Mouse (Mus musculus) myocyte (in vitro differentiated cells): ENCODE results near the gene Neu2. TPM values are rescaled to one million over a fixed set of nuclear protein-coding genes. Genes with fewer than 3 reads are reported as not detected.

Source experiments
- H3K27me3 ChIP-seq: one replicate; pipeline ENCODE4 v1.6.1; 2011; ENCODE audit not compliant: control insufficient read depth, insufficient read depth, insufficient read length
- H3K36me3 ChIP-seq: one replicate; pipeline ENCODE4 v1.6.1; 2011; ENCODE audit not compliant: control insufficient read depth, insufficient read depth
- H3K4me2 ChIP-seq: one replicate; pipeline ENCODE4 v1.6.1; 2011; ENCODE audit warnings: low read depth, control low read depth
- H3K4me3 ChIP-seq: one replicate; pipeline ENCODE4 v1.5.1; 2011; ENCODE audit warnings: mild to moderate bottlenecking, control low read depth, moderate library complexity
- H3K79me2 ChIP-seq: one replicate; pipeline ENCODE4 v1.6.1; 2011; ENCODE audit not compliant: control insufficient read depth, insufficient read depth
- H3ac ChIP-seq: one replicate; pipeline ENCODE4 v1.6.1; 2011; ENCODE audit not compliant: control insufficient read depth, insufficient read length
- CEBPB ChIP-seq: IDR thresholded peaks from 2 replicates; pipeline ENCODE4 v1.6.1; 2011; ENCODE audit warnings: mild to moderate bottlenecking, moderate library complexity; ENCODE audit not compliant: poor library complexity, insufficient read depth, severe bottlenecking
- E2F4 ChIP-seq: IDR thresholded peaks from one replicate; pipeline ENCODE4 v1.6.1; 2011; ENCODE audit warnings: mild to moderate bottlenecking, control low read depth, moderate library complexity; ENCODE audit not compliant: insufficient read depth
- MAX ChIP-seq: IDR thresholded peaks from one replicate; pipeline ENCODE4 v1.6.1; 2011; ENCODE audit warnings: low read depth, mild to moderate bottlenecking, control low read depth
- MYOD1 ChIP-seq, 3 experiments: IDR thresholded peaks; one replicate each; pipeline ENCODE4 v1.6.1; 2011; ENCODE audit warnings: control low read depth in 2 of 3, low read depth in 2 of 3, mild to moderate bottlenecking in 2 of 3, moderate library complexity in 1 of 3; ENCODE audit not compliant: insufficient read length in 2 of 3, control insufficient read depth in 1 of 3
- MYOG ChIP-seq, 3 experiments: IDR thresholded peaks; one replicate each; pipeline ENCODE4 v1.6.1; 2011; ENCODE audit warnings: control low read depth in 2 of 3, low read depth in 2 of 3, mild to moderate bottlenecking in 2 of 3; ENCODE audit not compliant: insufficient read length in 2 of 3, control insufficient read depth in 1 of 3, insufficient read depth in 1 of 3
- POLR2A ChIP-seq: IDR thresholded peaks from one replicate; pipeline ENCODE4 v1.6.1; 2011; ENCODE audit warnings: low read depth, mild to moderate bottlenecking, control low read depth, moderate library complexity; ENCODE audit not compliant: insufficient read length
- POLR2AphosphoS2 ChIP-seq: IDR thresholded peaks from one replicate; pipeline ENCODE4 v1.6.1; 2011; ENCODE audit warnings: low read depth, control low read depth; ENCODE audit not compliant: insufficient read length
- REST ChIP-seq: IDR thresholded peaks from one replicate; pipeline ENCODE4 v1.6.1; 2011; ENCODE audit warnings: mild to moderate bottlenecking, control low read depth, moderate library complexity; ENCODE audit not compliant: insufficient read depth, insufficient read length
- SRF ChIP-seq: IDR thresholded peaks from one replicate; pipeline ENCODE4 v1.6.1; 2011; ENCODE audit warnings: low read depth; ENCODE audit not compliant: control insufficient read depth, insufficient read length
- TCF12 ChIP-seq: IDR thresholded peaks from one replicate; pipeline ENCODE4 v1.6.1; 2011; ENCODE audit warnings: mild to moderate bottlenecking, control low read depth; ENCODE audit not compliant: poor library complexity, insufficient read depth, severe bottlenecking
- TCF3 ChIP-seq: IDR thresholded peaks from one replicate; pipeline ENCODE4 v1.6.1; 2011; ENCODE audit warnings: low read depth, control low read depth; ENCODE audit not compliant: insufficient read length
- USF1 ChIP-seq: IDR thresholded peaks from one replicate; pipeline ENCODE4 v1.6.1; 2011; ENCODE audit warnings: low read depth, mild to moderate bottlenecking, control low read depth, moderate library complexity
- polyA plus RNA-seq: library from polyadenylated mRNA; unstranded; fragments of >200 nt; fragmentation: generic; extraction: Trizol; gene quantifications from one replicate; pipeline ENCODE4 v1.2.1, GENCODE M21; 2012; ENCODE audit warnings: missing spikeins

Gene Neu2
- polyA plus RNA-seq, 1 experiment = 1.6 TPM

GRCm38 (mm10) chr1:87527191-87527590 is 17.5 kb downstream of the Neu2 start:
- Histone ChIP-seq H3K4me3 (no peak overlapping the region), H3K27me3 (no peaks in the 10 kb centered on the region), H3ac (no peak overlapping the region), H3K36me3 (no peaks in the 10 kb centered on the region), H3K79me2 (no peaks in the 10 kb centered on the region), H3K4me2 (no peak overlapping the region)
- TF ChIP-seq USF1 = no peak
- TF ChIP-seq POLR2A = no peak
- TF ChIP-seq TCF3 = no peak

- TF ChIP-seq TCF3 (no peak), MYOD1 (IDR thresholded peaks at IDR 0.05; ENCODE audit: control insufficient read depth in 1 of 3, insufficient read length in 2 of 3, low read depth in 2 of 3) (no peak), REST (no peak), POLR2A (no peak), USF1 (no peak), CEBPB (no peak), TCF12 (no peak), POLR2AphosphoS2 (no peak), E2F4 (no peak), MAX (no peak), SRF (no peak), MYOG (IDR thresholded peaks at IDR 0.05; ENCODE audit: control insufficient read depth in 1 of 3, insufficient read depth in 1 of 3, insufficient read length in 2 of 3, low read depth in 2 of 3) (no peak)
- Histone ChIP-seq H3K27me3 (no peaks in the 10 kb centered on the region), H3K36me3 (no peaks in the 10 kb centered on the region), H3K79me2 (no peaks in the 10 kb centered on the region), H3K4me3 (no peak overlapping the region), H3ac (no peak overlapping the region), H3K4me2 (no peak overlapping the region)
Observed at GRCm38 (mm10) chr1:87532346-87532745, 22.7 kb downstream of the Neu2 start.

- H3K36me3 ChIP-seq = no peaks in the 10 kb centered on the region
- H3K4me3 ChIP-seq = no peak overlapping the region
- H3K79me2 ChIP-seq = no peaks in the 10 kb centered on the region
- no peak for TF ChIP-seq E2F4
- TF ChIP-seq TCF3 = no peak
- TF ChIP-seq MAX = no peak
- no peak for TF ChIP-seq SRF
- TF ChIP-seq REST = no peak
- TF ChIP-seq POLR2A = no peak
- TF ChIP-seq POLR2AphosphoS2 = no peak
- no peak for TF ChIP-seq MYOG (IDR thresholded peaks at IDR 0.05; ENCODE audit: control insufficient read depth in 1 of 3, insufficient read depth in 1 of 3, insufficient read length in 2 of 3, low read depth in 2 of 3)
- TF ChIP-seq MYOD1 (IDR thresholded peaks at IDR 0.05; ENCODE audit: control insufficient read depth in 1 of 3, insufficient read length in 2 of 3, low read depth in 2 of 3) = no peak
- TF ChIP-seq USF1 = no peak
- no peak for TF ChIP-seq TCF12
- TF ChIP-seq CEBPB = no peak
- H3ac ChIP-seq = no peak overlapping the region
- no peaks in the 10 kb centered on the region for H3K27me3 ChIP-seq
- no peak overlapping the region for H3K4me2 ChIP-seq
Observed at GRCm38 (mm10) chr1:87534118-87534517, 24.4 kb downstream of the Neu2 start.

GRCm38 (mm10) chr1:87537008-87537407 is 27.3 kb downstream of the Neu2 start:
- no peak overlapping the region for H3ac ChIP-seq
- H3K27me3 ChIP-seq = no peaks in the 10 kb centered on the region
- no peak overlapping the region for H3K4me3 ChIP-seq
- no peaks in the 10 kb centered on the region for H3K79me2 ChIP-seq
- no peaks in the 10 kb centered on the region for H3K36me3 ChIP-seq
- no peak for TF ChIP-seq SRF
- TF ChIP-seq MYOG (IDR thresholded peaks at IDR 0.05; ENCODE audit: control insufficient read depth in 1 of 3, insufficient read depth in 1 of 3, insufficient read length in 2 of 3, low read depth in 2 of 3) = no peak
- no peak for TF ChIP-seq MAX
- TF ChIP-seq E2F4 = no peak
- TF ChIP-seq POLR2AphosphoS2 = no peak
- no peak for TF ChIP-seq POLR2A
- no peak for TF ChIP-seq TCF12
- TF ChIP-seq CEBPB = no peak
- no peak for TF ChIP-seq MYOD1 (IDR thresholded peaks at IDR 0.05; ENCODE audit: control insufficient read depth in 1 of 3, insufficient read length in 2 of 3, low read depth in 2 of 3)
- no peak for TF ChIP-seq TCF3
- H3K4me2 ChIP-seq = no peak overlapping the region

GRCm38 (mm10) chr1:87541614-87542013 is 31.9 kb downstream of the Neu2 start:
- no peaks in the 10 kb centered on the region for H3K27me3 ChIP-seq
- no peaks in the 10 kb centered on the region for H3K36me3 ChIP-seq
- no peak overlapping the region for H3ac ChIP-seq
- H3K4me3 ChIP-seq = no peak overlapping the region
- H3K79me2 ChIP-seq = no peaks in the 10 kb centered on the region
- TF ChIP-seq REST (no peak), CEBPB (0 out of 2 replicates have a peak, but pooled peaks have one; percentile 27)
- H3K4me2 ChIP-seq = no peak overlapping the region
